Mouse (Mus musculus): ENCODE data around the gene Tnf.

GRCm38 (mm10) chr17:35198029-35198428 lies 3.8 kb downstream of the Tnf start:
- no peak for TF ChIP-seq CTCF (IDR thresholded peaks at IDR 0.05; ENCODE audit: control insufficient read depth, insufficient read depth, low read length)
- TF ChIP-seq POLR2A (IDR thresholded peaks at IDR 0.05; ENCODE audit: borderline replicate concordance, control insufficient read depth, low read depth, low read length): no peak
